Mouse (Mus musculus) ES-Bruce4 (cell line): ENCODE measurements around the gene Gm45521. TPM values are rescaled to one million over a fixed set of nuclear protein-coding genes. Genes with fewer than 3 reads are reported as not detected.

Experiments used
- H3K27ac ChIP-seq: 2 replicates; pipeline ENCODE4 v1.5.1; 2012; ENCODE audit warnings: low read length, inconsistent platforms; ENCODE audit not compliant: insufficient read depth
- H3K27me3 ChIP-seq: 2 replicates; pipeline ENCODE4 v1.6.1; 2012; ENCODE audit warnings: mild to moderate bottlenecking, low read length, inconsistent platforms; ENCODE audit not compliant: control insufficient read depth, poor library complexity, insufficient read depth, severe bottlenecking
- H3K36me3 ChIP-seq: 2 replicates; pipeline ENCODE4 v1.6.1; 2012; ENCODE audit warnings: inconsistent platforms, mild to moderate bottlenecking, low read length, moderate library complexity; ENCODE audit not compliant: control insufficient read depth, poor library complexity, insufficient read depth, severe bottlenecking
- H3K4me1 ChIP-seq: one replicate; pipeline ENCODE4 v1.8.1; 2011; ENCODE audit warnings: low read length; ENCODE audit not compliant: control insufficient read depth, insufficient read depth
- H3K4me3 ChIP-seq: 2 replicates; pipeline ENCODE4 v1.5.1; 2011; ENCODE audit warnings: low read depth, mild to moderate bottlenecking, low read length
- H3K9ac ChIP-seq: 2 replicates; pipeline ENCODE4 v1.6.1; 2012; ENCODE audit warnings: low read depth, mild to moderate bottlenecking, inconsistent platforms; ENCODE audit not compliant: poor library complexity, severe bottlenecking
- H3K9me3 ChIP-seq: replicated peaks from 2 replicates; pipeline ENCODE4 v1.6.1; 2012; ENCODE audit warnings: mild to moderate bottlenecking, low read length, inconsistent platforms; ENCODE audit not compliant: control insufficient read depth, poor library complexity, insufficient read depth, severe bottlenecking
- CTCF ChIP-seq: IDR thresholded peaks from one replicate; pipeline ENCODE4 v1.8.1; 2011; ENCODE audit warnings: low read depth, low read length
- EP300 ChIP-seq: IDR thresholded peaks from 2 replicates; pipeline ENCODE4 v1.6.1; 2011; ENCODE audit warnings: low read depth, low read length; ENCODE audit not compliant: insufficient read depth
- POLR2A ChIP-seq: IDR thresholded peaks from one replicate; pipeline ENCODE4 v1.8.1; 2011; ENCODE audit warnings: low read length; ENCODE audit not compliant: insufficient read depth
- polyA plus RNA-seq: library from polyadenylated mRNA; stranded (reverse); fragments of >200 nt; gene quantifications from 2 replicates; pipeline ENCODE4 v1.2.4, GENCODE M21; 2011; ENCODE audit warnings: low read depth; ENCODE audit not compliant: missing spikeins, insufficient read depth, insufficient read length

The Gm45521 gene
- polyA plus RNA-seq, 1 experiment, result 0.91 TPM

DNA sequence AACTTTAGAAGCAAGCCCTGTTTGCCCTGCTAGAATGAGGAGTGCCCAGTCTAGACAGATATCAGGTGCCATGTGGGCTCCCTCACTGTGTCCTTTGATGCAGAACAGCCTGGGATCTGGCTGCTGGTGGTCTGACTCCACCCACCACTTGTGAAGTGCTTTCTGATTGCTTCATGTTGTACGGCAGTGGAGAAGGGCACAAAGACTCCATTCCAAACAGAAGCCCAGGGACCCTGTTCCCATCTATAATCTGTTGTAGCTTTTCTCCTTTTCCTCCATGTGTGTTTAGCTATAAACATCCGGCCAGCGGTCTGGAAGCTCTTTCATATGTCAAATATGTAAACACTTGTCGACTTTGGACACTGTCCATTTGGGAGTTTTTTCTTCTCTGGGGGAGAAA, 37.2 kb upstream of the Gm45521 start:
- no peak overlapping the region for H3K4me3 ChIP-seq
- no peak overlapping the region for H3K27ac ChIP-seq
- H3K9ac ChIP-seq, result no peak overlapping the region
- H3K9me3 ChIP-seq, result no peaks in the 10 kb centered on the region
- H3K36me3 ChIP-seq, result peaks cover 25% of the 10 kb centered on the region
- no peaks in the 10 kb centered on the region for H3K27me3 ChIP-seq
- TF ChIP-seq EP300, result no peak
- no peaks in the 10 kb centered on the region for H3K4me1 ChIP-seq

DNA sequence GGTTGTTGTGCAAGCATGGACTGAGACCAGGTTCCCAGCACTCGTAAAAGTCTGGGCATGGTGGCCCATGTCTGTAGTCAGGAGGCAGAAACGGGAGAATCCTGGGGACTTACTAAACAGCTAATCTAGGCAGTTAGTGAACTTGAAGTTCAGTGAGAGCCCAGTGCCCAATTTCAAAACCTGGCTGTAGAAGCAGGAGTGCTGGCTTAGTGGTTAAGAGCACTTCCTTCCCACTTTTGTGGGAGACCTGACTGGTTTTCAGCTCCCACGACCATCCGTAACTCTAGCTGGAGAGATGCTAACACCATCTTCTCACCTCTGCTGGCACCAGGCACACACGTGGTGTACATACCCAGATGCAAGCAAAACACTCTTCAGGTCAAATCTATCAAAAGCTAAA, 35.6 kb upstream of the Gm45521 start:
- Histone ChIP-seq H3K9me3 (no peaks in the 10 kb centered on the region), H3K9ac (no peak overlapping the region), H3K27ac (no peak overlapping the region), H3K4me3 (no peak overlapping the region), H3K36me3 (peaks cover 31% of the 10 kb centered on the region), H3K27me3 (no peaks in the 10 kb centered on the region), H3K4me1 (no peaks in the 10 kb centered on the region)
- TF ChIP-seq EP300 (no peak), POLR2A (no peak), CTCF (no peak)

- no peak overlapping the region for H3K9ac ChIP-seq
- no peak overlapping the region for H3K27ac ChIP-seq
- H3K4me1 ChIP-seq, result no peaks in the 10 kb centered on the region
- TF ChIP-seq EP300 (no peak), CTCF (no peak), POLR2A (no peak)
- no peak overlapping the region for H3K4me3 ChIP-seq
- H3K36me3 ChIP-seq, result peaks cover 28% of the 10 kb centered on the region
- H3K27me3 ChIP-seq, result no peaks in the 10 kb centered on the region
- no peaks in the 10 kb centered on the region for H3K9me3 ChIP-seq
Measured at GRCm38 (mm10) chr14:7923635-7924034, 33.5 kb upstream of the Gm45521 start.

DNA sequence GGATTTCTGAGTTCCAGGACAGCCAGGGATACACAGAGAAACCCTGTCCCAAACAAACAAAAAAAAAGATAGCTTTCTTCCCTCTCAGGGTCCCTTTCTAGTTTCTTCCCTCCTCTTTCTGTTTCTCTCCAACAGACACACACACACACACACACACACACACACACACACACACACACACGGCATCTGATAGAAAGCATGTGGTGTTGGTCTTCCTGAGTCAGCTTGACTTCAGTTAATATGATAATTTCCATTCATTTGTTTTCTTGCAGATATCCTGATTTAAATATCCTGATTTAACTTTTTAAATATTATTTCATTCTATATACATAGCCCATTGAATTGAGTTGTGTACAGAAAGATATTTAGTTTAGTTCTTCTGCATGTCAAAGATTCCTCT, 28.7 kb upstream of the Gm45521 start:
- TF ChIP-seq CTCF (no peak), POLR2A (no peak), EP300 (no peak)
- Histone ChIP-seq H3K9ac (no peak overlapping the region), H3K27ac (no peak overlapping the region), H3K4me1 (no peaks in the 10 kb centered on the region), H3K36me3 (peaks cover 52% of the 10 kb centered on the region), H3K9me3 (no peaks in the 10 kb centered on the region), H3K27me3 (no peaks in the 10 kb centered on the region), H3K4me3 (no peak overlapping the region)

DNA sequence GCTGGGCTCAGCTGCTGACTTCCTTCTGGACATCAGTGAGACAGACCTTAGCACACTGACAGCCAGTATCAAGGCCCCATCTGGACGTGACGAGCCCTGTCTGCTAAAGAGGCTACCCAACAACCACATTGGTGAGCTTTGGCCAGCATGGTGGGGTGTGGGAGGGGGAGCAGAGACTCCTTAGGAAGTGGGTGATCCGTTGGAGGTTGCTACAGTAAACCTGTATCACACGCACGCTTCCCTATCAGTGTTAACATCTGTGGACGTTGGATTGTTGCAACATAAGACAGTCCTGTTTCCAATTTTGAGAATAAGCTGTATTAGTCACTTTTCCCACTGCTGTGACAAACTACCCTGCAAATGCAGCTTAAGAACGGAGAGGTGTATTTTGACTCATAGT, 28.1 kb upstream of the Gm45521 start:
- Histone ChIP-seq H3K36me3 (peaks cover 47% of the 10 kb centered on the region), H3K27ac (no peak overlapping the region), H3K27me3 (no peaks in the 10 kb centered on the region), H3K4me3 (no peak overlapping the region), H3K9ac (no peak overlapping the region), H3K9me3 (no peaks in the 10 kb centered on the region), H3K4me1 (no peaks in the 10 kb centered on the region)
- TF ChIP-seq EP300, result no peak
- TF ChIP-seq CTCF, result no peak
- TF ChIP-seq POLR2A, result no peak

- Histone ChIP-seq H3K27ac (no peak overlapping the region), H3K4me3 (no peak overlapping the region), H3K9me3 (no peaks in the 10 kb centered on the region), H3K36me3 (peaks cover 39% of the 10 kb centered on the region), H3K4me1 (no peaks in the 10 kb centered on the region), H3K27me3 (no peaks in the 10 kb centered on the region), H3K9ac (no peak overlapping the region)
- TF ChIP-seq POLR2A, result no peak
- no peak for TF ChIP-seq EP300
- no peak for TF ChIP-seq CTCF
Measured at GRCm38 (mm10) chr14:7932151-7932550, 24.9 kb upstream of the Gm45521 start.
